Mouse (Mus musculus) E14TG2a.4 (cell line): ENCODE results near the gene Crmp1.

Experiments used
- CTCF ChIP-seq: conservative IDR thresholded peaks from 2 replicates; pipeline ENCODE4 v1.5.1; 2014; ENCODE audit warnings: low read length
- POU5F1 ChIP-seq: IDR thresholded peaks from 2 replicates; pipeline ENCODE4 v1.6.1; 2014; ENCODE audit warnings: low read length, borderline replicate concordance

- TF ChIP-seq CTCF (peak; percentile 80), POU5F1 (no peak)
These were observed 56.6 kb downstream of the Crmp1 start for GRCm38 (mm10) chr5:37298370-37298769.
